Mouse (Mus musculus) induced T-regulatory cell, adult 2 months (primary cell): Measurements from ENCODE around the gene Adamts12.

Experiments used
- DNase-seq: peaks from one replicate; pipeline ENCODE4 v3.0.0-alpha.2; 2012; ENCODE audit warnings: low read depth

Adamts12 gene

GRCm38 (mm10) chr15:11064558-11065411 is at the start of gene Adamts12:
TSS of gene Adamts12 (plus strand) at chr15:11064790.
- DNase-seq: no peak

- no peak for DNase-seq
These were observed 49.7 kb upstream of the Adamts12 start for GRCm38 (mm10) chr15:11014931-11015330.

- DNase-seq: no peak
These were observed 37.6 kb upstream of the Adamts12 start for GRCm38 (mm10) chr15:11026801-11027561.

GRCm38 (mm10) chr15:11030188-11030587 is 34.4 kb upstream of the Adamts12 start:
- DNase-seq: no peak

DNA sequence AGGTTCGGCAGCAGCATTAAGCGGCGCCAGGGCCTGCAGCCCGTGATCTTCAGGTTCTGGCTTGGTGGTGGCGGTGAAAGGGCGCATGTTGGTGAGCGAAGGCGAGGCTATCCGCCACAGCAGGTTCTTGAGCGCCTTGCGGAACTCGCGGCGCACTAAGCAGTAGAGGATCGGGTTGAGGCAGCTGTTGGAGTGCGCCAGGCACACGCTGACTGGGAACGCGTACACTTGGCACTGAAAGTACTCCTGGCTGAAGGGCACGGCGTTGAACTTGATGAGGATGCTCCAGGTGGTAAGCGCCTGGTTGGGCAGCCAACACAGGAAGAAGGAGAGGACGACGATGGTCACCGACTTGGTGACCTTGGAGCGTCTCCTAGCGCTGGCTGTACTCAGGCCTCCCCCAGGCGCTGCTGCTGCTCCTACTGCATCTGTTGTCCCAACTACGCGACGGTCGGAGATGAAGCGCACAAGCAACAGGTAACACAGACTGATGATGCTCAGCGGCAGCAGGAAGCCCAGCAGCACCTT is 28.6 kb upstream of the Adamts12 start:
- no peak for DNase-seq

GRCm38 (mm10) chr15:11036535-11037375 is 27.8 kb upstream of the Adamts12 start:
- DNase-seq: no peak

DNA sequence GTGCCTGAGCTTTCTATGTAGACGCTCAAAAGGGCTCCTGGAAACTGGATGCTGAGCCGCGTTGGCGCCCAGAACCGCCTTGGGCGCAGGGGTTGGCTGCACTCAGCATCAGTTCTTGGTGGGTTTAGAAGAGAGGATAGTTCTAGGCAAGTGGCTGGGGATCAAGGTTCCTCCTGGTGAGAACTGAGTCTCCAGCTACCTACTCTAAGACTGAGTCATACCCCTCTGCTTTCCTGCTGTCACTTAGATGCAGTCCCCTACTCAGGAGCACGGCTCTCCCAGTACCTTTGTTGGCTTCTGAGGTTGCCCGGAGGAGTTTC is 27.3 kb upstream of the Adamts12 start:
- no peak for DNase-seq

- no peak for DNase-seq
These were observed 26.9 kb upstream of the Adamts12 start, which contains the start of gene Rxfp3 for GRCm38 (mm10) chr15:11037711-11038110. TSS of gene Rxfp3 (minus strand) at chr15:11037991.

- DNase-seq: peak; percentile 52
These were observed 26.1 kb upstream of the Adamts12 start for GRCm38 (mm10) chr15:11038476-11038875.

GRCm38 (mm10) chr15:11040067-11040466 is 24.5 kb upstream of the Adamts12 start:
- no peak for DNase-seq

DNA sequence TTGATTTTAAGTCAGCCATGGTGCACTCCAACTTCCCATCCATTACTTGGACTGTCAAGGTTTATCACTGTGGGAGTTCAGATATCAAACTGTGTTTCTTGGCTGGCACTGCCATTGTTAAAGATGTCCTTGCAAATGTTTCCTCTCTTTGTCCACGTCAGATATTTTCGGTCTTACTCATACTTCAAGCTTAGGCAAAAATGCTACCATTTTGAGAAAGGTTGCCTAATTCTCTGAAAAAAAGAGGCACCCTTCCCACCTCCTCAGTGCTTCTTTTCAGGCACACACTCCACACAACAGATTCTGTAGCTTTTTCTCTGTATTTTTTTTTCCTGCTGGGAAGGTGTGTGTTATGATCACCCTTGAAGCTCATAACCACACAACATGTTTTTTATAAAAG is 23.4 kb upstream of the Adamts12 start:
- DNase-seq: no peak

DNA sequence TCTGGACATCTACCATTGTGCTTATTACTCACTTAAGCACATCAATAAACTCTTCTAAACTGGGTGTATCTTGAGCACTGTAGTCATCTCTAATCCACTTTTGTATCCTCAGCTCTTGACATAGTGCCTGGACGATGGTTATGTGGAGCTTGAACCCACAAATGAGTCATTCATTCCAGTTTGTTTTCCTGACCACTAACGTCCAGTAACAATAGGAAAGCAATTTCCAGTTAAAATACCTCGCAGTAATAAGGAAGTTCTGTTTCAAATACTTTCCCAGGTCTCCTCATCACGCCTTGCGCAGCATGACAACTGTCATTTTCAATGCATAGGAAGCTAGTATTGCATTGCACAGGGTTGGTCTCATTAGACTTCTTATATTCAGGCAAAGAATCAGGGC is 21.8 kb upstream of the Adamts12 start:
- no peak for DNase-seq

DNA sequence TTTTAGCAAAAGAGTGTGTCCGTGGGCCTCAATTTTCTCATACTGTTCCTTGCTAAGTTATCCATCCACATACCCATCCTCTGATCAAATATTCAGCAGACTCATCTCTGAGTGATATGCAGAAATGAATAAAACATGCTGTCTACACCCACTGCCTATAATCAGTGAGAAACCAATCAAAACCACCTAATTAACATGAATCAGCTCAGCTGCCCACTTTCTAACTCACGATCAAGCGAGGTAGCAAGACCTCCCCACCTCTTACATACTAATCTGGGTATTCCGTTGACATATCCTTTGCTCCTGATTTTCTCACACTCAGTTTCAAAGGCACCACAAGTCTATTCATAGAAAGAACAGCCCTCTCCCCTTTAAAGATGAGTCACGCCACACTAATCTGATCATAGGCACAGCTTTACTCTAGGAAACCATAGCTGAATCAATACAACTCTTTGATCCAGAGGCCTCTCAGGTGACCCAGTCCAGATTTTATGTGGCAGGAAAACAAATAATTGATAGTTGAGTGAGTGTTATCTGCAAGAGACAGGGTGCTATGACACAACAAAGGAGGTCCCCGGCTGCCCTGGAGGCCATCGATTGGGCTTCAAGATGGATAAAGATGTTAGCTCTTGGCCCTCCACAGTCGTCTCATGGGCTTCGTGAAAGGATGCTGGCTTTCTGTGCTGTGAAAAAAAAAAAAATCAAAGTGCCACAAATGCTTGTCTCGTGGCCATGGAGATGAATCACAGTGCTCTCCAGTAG is 10.7 kb upstream of the Adamts12 start:
- no peak for DNase-seq

- DNase-seq: no peak
These were observed 10.0 kb upstream of the Adamts12 start for GRCm38 (mm10) chr15:11054440-11055080.

DNA sequence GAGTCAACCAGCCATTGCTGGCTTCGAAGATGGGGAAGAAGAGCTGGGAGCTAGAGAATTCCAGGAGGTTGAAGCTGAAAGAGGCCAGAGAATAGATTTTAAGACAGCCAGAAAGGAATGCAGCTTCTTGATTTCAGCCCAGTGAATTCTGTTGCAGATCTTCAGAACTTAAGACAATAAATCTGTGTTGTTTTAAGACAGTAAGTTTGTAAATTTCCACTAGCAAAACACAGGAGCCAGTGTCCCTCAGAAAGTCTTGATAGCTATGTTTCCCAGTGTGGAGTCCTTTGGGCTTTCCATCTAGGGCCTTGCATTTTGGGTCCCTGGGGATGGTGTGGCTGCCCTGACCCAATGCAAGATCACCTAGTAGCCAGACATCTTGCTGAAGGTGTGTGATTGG is 1.7 kb upstream of the Adamts12 start:
- no peak for DNase-seq

DNA sequence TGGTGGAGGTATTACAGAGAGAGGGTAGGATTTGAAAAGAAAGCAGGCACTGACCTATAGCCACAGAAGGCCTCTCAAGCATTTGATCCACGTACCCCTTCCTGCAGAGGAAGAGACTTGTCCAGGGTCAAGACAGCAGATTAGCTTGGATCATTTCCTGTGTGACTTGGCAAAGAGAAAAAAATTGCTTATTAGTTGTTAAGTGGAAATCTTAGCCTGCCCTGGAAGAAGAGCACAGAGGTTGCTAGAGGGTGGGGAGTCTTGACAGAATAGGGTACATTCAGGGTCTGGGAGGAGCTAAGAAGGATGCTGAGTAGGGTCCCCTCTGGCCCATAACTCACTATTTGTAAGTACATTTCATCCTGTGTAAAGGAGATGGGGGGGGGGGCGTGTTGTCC is 431 bp upstream of the Adamts12 start:
- no peak for DNase-seq

DNA sequence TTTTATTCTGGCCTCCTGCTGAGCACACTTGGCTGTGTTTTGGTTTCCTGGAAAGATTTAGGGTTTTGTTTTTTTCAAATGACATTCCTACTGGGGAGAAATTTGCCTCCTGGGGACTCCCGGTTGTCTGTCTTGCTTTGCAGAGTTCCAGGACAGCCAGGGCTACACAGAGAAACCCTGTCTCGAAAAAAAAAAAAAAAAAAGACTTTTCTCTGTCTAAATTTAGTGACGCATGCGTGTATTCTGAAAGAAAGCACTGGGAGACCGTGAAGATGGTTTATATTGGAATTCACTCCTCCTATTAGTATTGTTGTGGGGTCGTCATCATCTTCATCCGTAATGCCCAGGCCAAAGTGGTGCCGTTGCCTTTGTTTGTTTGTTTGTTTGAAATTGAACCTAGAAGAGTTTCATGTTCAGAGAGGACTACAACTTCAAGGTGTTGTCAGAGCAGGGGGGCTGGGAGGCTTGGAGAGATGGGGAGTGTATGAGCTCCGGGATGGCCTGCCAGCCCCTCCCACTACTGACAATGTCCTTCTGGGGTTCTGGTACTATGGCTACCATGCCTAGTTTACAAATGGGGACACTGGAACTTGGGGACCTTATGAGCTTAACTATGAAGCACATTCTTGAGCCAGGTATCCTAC is 1.1 kb downstream of the Adamts12 start:
- no peak for DNase-seq

DNA sequence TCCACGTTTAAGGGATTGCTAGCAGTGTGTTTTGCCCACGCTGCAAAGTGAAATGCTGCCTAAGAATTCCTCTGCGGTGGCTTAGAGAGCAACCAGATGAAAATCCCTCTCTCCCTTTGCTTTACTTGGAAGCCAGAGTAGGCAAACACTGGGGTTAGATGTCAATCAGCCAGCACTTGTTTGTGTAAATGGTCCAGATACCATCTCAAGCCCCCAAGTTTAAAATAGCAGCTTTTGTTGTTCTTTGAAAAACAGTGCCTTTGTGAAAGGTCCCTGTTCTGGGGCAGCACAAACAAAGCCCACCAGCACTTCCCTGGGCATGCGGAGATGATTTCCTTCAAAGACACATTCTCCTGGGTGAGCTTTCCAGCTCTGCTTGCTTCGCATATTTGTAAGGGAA is 1.7 kb downstream of the Adamts12 start:
- no peak for DNase-seq

DNA sequence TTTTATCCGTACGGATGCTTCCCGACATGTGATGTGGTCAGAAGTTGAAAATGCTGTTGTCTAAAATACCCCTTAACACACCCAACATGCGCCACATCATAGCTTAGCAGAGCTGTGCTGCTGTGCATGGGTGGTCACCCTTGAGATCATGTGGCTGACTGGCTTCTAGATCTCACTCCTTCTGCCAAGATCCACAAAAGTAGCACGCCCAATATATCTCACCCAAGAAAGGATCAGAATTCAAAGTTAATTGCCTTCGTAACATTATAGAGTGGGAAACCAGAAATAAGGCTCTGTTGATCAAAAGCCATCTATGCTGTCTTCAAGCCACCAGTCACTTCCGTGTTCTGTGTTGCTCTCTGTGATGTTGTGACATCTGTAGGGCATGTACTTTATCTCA is 3.3 kb downstream of the Adamts12 start:
- DNase-seq: no peak

GRCm38 (mm10) chr15:11075726-11076361 is 11.3 kb downstream of the Adamts12 start:
- no peak for DNase-seq
